In the genomic region with DNA sequence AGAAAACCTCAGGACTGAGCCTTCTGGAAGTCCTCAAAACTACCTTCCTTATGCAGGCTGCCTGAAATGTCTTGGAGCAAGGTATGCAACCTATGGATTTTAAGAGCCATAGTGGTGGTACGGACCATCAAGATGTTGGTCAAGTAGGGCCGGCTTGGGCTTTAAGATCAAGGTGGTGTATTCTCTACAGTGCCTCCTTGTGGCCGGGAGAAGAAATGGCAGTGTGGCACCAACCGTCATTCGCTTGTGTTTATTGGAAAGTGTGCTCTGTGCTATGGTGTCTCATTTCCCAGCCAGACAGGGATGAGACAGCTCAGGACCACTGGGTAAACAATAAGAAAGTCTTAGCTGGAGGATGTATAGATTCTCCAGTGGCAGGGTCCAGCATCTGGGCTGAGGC, we compare ENCODE assay signal across 14 mouse cellular contexts.
DNase-seq lines count a peak whose midpoint lies in the region; ATAC-seq and TF ChIP-seq lines count a peak whose summit lies in the region.
"Had no signal": no experiment of that assay in that cellular context is flagged by ENCODE, and none has a peak within 500 bp of the region (broad histone marks: within the 10 kb centered on the region; RNA-seq: fewer than 3 reads in every experiment).

No protein-coding gene starts in this region.

- H3K4me1 ChIP-seq in forebrain, postnatal 0 days (ENCODE audit: insufficient read depth): no peaks in the 10 kb centered on the region
- H3K4me1 ChIP-seq in forebrain, embryonic 13.5 days: peaks cover 36% of the 10 kb centered on the region
- H3K4me1 ChIP-seq: heart, embryonic 15.5 days; intestine, embryonic 15.5 days had no signal

- H3K4me3 ChIP-seq in forebrain, postnatal 0 days (ENCODE audit: low read depth, low read length): no peak overlapping the region
- H3K4me3 ChIP-seq in forebrain, embryonic 13.5 days: no peak overlapping the region
- H3K4me3 ChIP-seq in left cerebral cortex, adult 2 months: no peak overlapping the region
- H3K4me3 ChIP-seq: heart, embryonic 15.5 days; intestine, embryonic 15.5 days had no signal

- no peak for ATAC-seq in forebrain, postnatal 0 days
- ATAC-seq in forebrain, embryonic 13.5 days: no peak
- no peak for ATAC-seq in monocyte, adult 5-6 weeks (replicated peaks; ENCODE audit: insufficient number of reproducible peaks, low FRiP score, low TSS enrichment, poor library complexity, severe bottlenecking)
- no peak for ATAC-seq in erythroblast, adult 5-6 weeks (replicated peaks; ENCODE audit: low FRiP score, poor library complexity, severe bottlenecking)
- ATAC-seq: intestine, embryonic 15.5 days had no signal

- intact Hi-C loops in left cerebral cortex, adult 2 months (cut with DNase I): loop anchor here (2.0 kb wide), 1 partner anchor 90 kb away; no protein-coding TSS in a partner anchor
- intact Hi-C loops in left cerebral cortex, postnatal 36 days (cut with DNase I): loop anchor here (5.0 kb wide), 1 partner anchor 90 kb away; no protein-coding TSS in a partner anchor

- DNase-seq in forebrain, postnatal 0 days: no peak
- no peak for DNase-seq in left cerebral cortex, adult 2 months (ENCODE audit: extremely low spot score in 1 of 2, low spot score in 2 of 2)
- DNase-seq in left cerebral cortex, postnatal 36 days (ENCODE audit: low spot score in 2 of 2): no peak
- DNase-seq in 3T3-L1 (ENCODE audit: low read depth, low spot score): peak; percentile 26
- DNase-seq in R1 (ENCODE audit: low read depth, low spot score): peak; percentile 77
- DNase-seq: adrenal gland, adult 2 months; cerebellum, adult 18-20 months; gastrocnemius, postnatal 10 days had no signal

- TF ChIP-seq CTCF in forebrain, postnatal 0 days (IDR thresholded peaks at IDR 0.05; ENCODE audit: low read depth): peak; percentile 46
- peak; percentile 48 for TF ChIP-seq CTCF in left cerebral cortex, adult 2 months (IDR thresholded peaks at IDR 0.05)

- no peaks in the 10 kb centered on the region for H3K36me3 ChIP-seq in forebrain, postnatal 0 days (ENCODE audit: insufficient read depth)
- no peaks in the 10 kb centered on the region for H3K36me3 ChIP-seq in forebrain, embryonic 13.5 days (ENCODE audit: poor library complexity, severe bottlenecking)
- H3K36me3 ChIP-seq: heart, embryonic 15.5 days; intestine, embryonic 15.5 days had no signal

- H3K4me2 ChIP-seq in forebrain, postnatal 0 days (ENCODE audit: low read depth): no peak overlapping the region
- H3K4me2 ChIP-seq in forebrain, embryonic 13.5 days: no peak overlapping the region
- H3K4me2 ChIP-seq: heart, embryonic 15.5 days; intestine, embryonic 15.5 days had no signal

- 73% methylated on average over 5 of the region's 5 CpGs for WGBS in forebrain, postnatal 0 days
- WGBS in forebrain, embryonic 13.5 days: 64% methylated on average over 5 of the region's 5 CpGs

- no peaks in the 10 kb centered on the region for H3K9me3 ChIP-seq in forebrain, postnatal 0 days (ENCODE audit: low read length)
- no peaks in the 10 kb centered on the region for H3K9me3 ChIP-seq in forebrain, embryonic 13.5 days (replicated peaks)
- H3K9me3 ChIP-seq: heart, embryonic 15.5 days; intestine, embryonic 15.5 days had no signal

- H3K27ac ChIP-seq in forebrain, postnatal 0 days (ENCODE audit: low read depth, low read length): no peak overlapping the region
- H3K27ac ChIP-seq in forebrain, embryonic 13.5 days: no peak overlapping the region
- no peak overlapping the region for H3K27ac ChIP-seq in left cerebral cortex, adult 2 months
- H3K27ac ChIP-seq: heart, embryonic 15.5 days; intestine, embryonic 15.5 days had no signal

- H3K9ac ChIP-seq in forebrain, postnatal 0 days: no peak overlapping the region
- no peak overlapping the region for H3K9ac ChIP-seq in forebrain, embryonic 13.5 days
- H3K9ac ChIP-seq: heart, embryonic 15.5 days; intestine, embryonic 15.5 days had no signal

- no peaks in the 10 kb centered on the region for H3K27me3 ChIP-seq in forebrain, postnatal 0 days (ENCODE audit: insufficient read depth, low read length)
- H3K27me3 ChIP-seq in forebrain, embryonic 13.5 days: no peaks in the 10 kb centered on the region
- H3K27me3 ChIP-seq: CH12.LX; heart, embryonic 15.5 days; intestine, embryonic 15.5 days had no signal

Comparison
In these comparisons a context has a peak if more than half of its experiments do, and no peak if none do; other contexts are left out.
1. DNase-seq: peak in 3T3-L1 (single experiment) and R1 (single experiment); none in forebrain, postnatal 0 days (single experiment), left cerebral cortex, adult 2 months (0 of 2) and left cerebral cortex, postnatal 36 days (0 of 2).